Mouse (Mus musculus): Measurements from ENCODE around the gene Clcn7.
"Not testable (repeated sequence)": the region's sequence is repeated elsewhere in the genome, so short reads cannot be mapped to it uniquely, and the experiment has no call there.

Clcn7 gene

DNA sequence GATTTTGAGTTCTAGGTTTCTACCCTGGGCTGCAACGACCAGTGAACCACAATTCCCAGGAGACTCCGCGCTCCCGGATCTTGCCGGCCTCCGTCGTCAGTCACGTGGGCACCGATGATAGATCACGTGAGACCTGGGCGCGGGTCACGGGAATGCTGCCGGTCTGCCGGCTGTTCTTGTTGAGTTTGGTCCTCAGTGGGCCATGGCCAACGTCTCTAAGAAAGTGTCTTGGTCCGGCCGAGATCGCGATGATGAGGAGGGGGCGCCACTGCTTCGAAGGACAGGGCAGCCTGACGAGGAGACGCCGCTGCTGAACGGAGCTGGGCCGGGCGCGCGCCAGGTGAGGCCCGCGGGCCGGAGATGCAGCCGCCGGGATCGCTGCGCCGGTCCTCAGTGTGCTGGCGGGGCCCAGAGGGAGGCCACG, at the start of gene Clcn7:
Clcn7 (plus strand) TSS at position 117 of the 424 bp plus-strand sequence.
- DNase-seq (ENCODE audit: low spot score): peak; percentile 79

- no peak for DNase-seq (ENCODE audit: low spot score)
Observed at GRCm38 (mm10) chr17:25083444-25083931, 49.7 kb upstream of the Clcn7 start, which contains the start of gene Tmem204. Tmem204 (minus strand) TSS chr17:25083591.

GRCm38 (mm10) chr17:25084835-25085385, 48.3 kb upstream of the Clcn7 start:
- no peak for DNase-seq (ENCODE audit: low spot score)

GRCm38 (mm10) chr17:25086724-25087123, 46.5 kb upstream of the Clcn7 start:
- DNase-seq (ENCODE audit: low spot score): no peak

GRCm38 (mm10) chr17:25089158-25089557, 44.0 kb upstream of the Clcn7 start:
- no peak for DNase-seq (ENCODE audit: low spot score)

DNA sequence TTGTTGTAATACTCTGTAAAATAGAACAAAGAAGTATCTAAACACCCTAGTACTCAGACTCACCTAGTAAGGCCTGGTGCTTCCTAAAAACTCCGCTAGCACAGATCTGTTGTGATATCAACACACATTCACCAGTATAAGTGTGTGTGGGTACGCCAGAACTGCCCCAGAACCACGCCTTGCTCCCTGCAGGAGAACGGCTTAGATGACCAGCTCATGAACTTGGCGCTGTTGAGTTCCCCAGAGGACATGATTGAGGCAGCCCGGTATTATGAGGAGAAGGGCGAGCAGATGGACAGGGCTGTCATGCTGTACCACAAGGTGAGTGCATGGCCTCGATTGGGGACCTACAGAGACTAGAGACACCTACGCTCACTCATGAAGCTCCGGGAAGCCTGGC, 42.7 kb upstream of the Clcn7 start:
- no peak for DNase-seq (ENCODE audit: low spot score)

GRCm38 (mm10) chr17:25096221-25096620, 37.0 kb upstream of the Clcn7 start:
- no peak for DNase-seq (ENCODE audit: low spot score)

DNA sequence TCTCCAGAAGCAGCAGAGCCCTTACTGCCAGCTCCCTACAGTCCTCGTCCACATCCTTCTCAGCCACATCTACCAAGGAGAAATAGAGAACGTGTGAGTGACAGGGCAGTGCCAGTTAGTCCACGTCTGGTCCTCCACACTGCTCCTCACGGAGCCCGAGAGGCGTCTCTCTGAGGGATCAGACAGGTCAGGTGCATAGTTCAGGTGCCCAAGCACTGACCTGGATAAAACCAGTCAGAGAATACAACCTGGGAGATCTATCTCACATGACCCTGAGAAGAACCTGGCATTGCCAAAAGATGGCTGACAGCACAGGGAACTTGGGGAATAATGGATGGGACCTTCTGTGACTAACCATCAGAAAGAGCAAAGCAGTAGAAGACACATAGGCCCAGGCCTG, 33.1 kb upstream of the Clcn7 start:
- DNase-seq (ENCODE audit: low spot score): no peak

GRCm38 (mm10) chr17:25101338-25101737, 31.9 kb upstream of the Clcn7 start:
- no peak for DNase-seq (ENCODE audit: low spot score)

DNA sequence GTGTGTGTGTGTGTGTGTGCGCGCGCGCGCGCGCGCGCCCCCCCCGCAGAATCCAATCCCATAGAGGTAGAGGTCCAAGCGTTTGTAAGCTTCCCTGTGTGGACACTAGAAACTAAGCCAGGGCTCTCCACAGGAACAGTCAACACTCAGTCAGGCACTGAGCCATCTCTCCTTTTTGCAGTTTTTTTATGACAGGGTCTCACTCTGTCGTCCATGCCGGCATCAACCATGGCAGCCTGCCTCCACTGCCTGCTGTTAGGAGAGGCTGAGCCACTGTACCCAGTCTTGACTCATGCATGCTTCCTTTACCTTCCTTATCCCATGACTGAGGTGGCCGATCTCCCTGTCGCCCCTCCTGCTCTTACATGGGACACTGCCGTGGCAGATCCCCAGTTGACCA, 25.4 kb upstream of the Clcn7 start:
- no peak for DNase-seq (ENCODE audit: low spot score)

DNA sequence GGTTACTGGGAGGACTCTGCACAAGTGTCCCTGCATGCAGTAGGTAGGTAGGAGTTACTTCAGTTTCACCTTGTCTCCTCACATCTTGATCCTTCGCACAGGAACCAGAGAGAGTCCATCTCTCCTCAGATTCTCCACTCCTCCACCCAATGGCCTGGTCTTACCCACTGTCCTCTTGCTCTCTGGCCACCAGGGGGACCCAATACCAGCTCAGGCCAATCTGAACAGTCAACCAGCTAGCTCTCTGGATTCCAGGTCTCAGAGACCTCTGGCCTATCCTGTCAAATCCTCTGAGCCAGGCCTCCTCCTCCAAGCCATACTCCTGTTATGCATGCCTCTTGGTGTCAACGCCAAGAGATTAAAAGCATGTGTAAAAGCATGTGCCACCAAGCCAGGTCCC, 23.6 kb upstream of the Clcn7 start:
- DNase-seq (ENCODE audit: low spot score): no peak

GRCm38 (mm10) chr17:25110590-25110989, 22.6 kb upstream of the Clcn7 start:
- no peak for DNase-seq (ENCODE audit: low spot score)

DNA sequence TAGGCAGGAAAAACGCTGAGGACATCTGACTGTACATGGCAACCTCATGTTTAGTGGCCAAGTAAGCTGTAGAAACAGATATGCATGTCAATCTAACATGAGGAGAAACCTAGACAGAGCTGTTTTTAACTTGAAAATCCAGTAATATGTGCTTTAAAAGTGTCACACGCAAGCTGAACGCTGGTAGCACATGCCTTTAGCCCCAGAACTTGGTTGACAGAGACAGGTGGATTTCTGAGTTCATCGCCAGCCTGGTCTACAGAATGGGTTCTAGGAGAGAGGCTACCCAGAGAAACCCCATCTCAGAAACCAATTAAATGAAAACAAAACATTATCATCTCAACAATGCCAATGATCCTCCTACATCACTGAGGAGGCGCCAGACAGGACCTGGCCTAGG, 22.0 kb upstream of the Clcn7 start:
- no peak for DNase-seq (ENCODE audit: low spot score)

- DNase-seq (ENCODE audit: low spot score): no peak
Observed at GRCm38 (mm10) chr17:25111739-25112422, 21.3 kb upstream of the Clcn7 start.

- DNase-seq (ENCODE audit: low spot score): no peak
Observed at GRCm38 (mm10) chr17:25112423-25112810, 20.8 kb upstream of the Clcn7 start.

DNA sequence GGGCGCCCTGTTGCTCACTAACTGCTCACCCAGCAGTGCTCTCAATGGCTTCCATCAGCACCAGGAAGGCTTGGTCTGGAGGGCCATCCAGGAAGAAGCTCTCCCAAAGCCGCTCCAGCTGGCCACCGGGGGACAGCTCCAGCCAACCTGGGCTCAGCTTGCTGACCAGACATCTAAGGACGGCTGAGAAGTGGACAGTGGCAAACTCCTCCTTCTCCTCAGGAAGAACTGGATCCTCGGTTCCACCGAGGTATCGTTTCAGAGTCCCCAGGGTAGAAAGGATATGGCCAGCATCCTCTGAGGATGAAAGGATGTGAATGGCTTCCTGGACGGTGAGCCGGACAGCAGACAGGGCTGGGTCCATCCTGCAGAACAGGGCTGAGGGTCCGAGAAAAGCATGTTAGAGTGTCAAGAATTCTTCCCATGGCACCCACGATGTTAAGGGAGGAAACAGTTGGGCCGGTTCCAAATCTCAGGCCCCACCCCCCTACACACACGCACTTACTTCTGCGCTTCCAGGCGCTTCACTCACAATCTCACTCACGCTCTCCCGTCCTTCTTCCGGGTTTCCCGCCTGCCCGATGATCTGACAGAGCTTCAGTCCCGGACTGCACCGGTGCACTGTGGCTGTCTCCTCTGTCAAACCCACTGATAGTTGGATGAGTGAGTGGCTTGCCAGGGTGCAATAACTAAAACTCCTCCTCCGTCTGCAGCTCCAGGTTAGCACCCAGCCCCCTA, 18.1 kb upstream of the Clcn7 start:
- DNase-seq (ENCODE audit: low spot score): no peak

DNA sequence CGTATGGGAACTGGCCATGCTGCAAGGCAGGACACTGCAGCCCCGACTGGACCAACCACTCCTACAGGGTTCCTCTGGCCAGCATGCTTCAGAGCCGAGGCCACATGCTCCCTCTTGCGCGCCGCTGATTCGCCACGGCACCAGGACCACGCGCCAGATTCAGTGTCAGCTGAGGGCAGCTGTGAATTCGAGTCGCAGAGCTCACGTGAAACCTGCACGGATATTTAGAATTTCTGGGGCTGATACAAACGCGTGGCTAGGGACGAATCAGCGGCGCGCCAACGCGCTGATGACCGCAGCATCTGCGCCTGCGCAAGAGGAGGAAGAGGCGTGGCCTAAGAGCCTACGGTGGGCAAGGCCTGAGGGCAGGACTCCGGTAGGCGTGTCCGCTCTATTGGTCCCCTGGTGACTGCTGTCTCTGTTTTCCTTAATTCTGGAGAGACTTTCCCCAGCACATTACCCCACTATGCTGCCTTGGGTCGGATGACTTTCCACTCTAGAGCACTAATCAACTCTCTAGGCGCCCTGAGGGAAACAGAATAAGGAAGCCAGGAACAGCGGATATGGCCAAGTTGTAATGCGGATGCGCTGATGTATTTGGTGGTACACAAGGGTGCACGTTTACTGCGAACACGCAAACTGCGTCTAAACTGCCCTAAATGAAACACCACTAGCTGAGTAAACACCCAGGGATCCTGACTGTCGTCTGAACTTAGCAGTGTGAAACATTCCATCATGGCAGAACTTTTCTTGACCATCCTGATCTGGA, 17.3 kb upstream of the Clcn7 start, which contains the start of gene Telo2:
Telo2 (minus strand) TSS at position 304 of the 769 bp plus-strand sequence.
- DNase-seq (ENCODE audit: low spot score): peak; percentile 78

DNA sequence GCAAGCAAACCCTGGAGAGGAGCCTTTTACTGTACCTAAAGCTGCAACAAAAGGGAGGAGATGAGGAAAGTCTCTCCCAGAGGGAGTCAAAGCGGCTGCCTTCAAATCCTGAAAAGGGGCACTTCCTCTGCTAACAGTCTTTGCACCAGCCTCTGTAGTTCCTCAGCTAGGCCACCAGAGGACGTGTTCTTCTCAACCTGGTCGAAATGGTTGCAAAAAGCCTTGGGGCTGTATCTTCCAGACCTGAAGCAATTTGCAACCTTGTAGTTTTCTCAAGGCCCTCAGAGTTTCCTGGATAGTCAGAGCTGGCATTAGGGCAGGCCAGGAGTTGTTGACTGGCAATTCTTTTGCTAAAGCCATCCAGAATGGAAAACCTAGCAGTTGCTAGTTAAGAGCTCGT, 15.9 kb upstream of the Clcn7 start:
- no peak for DNase-seq (ENCODE audit: low spot score)

- DNase-seq (ENCODE audit: low spot score): no peak
Observed at GRCm38 (mm10) chr17:25120406-25120805, 12.8 kb upstream of the Clcn7 start, which contains the start of gene Ptx4. Ptx4 (plus strand) TSS chr17:25120760.

DNA sequence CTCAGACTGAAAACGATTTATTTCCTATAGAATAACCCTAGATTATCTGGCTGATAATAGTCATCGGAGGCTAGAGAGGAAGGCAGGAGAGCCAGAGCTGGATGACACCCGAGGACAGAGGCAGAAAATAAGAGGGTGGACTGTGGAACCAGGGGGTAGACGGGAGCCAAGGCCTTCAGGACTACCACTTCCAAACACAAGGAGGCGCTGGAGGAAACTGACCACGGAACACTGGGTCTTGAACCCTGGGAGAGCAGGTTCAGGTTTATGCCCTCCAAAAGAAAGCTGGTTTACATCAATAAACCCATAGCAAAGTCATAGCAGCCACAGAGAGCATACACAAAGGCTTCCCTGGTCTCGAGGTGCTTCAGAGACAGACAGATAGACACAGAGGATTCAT, 9.2 kb upstream of the Clcn7 start:
- DNase-seq (ENCODE audit: low spot score): no peak

DNA sequence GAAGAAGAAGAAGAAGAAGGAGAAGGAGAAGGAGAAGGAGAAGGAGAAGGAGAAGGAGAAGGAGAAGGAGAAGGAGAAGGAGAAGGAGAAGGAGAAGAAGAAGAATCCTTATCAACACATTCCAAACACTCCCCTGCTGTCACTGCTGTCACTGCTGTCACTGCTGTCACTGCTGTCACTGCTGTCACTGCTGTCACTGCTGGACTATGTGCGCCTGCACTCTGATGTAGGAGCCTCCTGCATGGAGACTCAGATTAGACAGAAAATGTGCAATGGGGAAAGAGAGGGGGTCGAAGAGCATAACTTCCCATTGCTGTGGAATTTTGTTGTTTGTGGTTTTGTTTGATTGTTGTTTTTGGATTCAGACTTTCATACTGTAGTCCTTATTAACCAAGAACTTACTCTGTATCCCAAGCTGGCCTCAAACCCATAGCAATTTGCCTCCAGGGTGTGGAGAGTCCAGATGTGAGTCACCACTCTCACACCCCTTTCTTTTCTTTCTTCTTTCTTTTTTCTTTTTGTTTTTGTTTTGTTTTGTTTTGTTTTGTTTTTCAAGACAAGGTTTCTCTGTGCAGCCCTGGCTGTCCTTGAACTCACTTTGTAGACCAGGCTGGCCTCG, 7.6 kb upstream of the Clcn7 start:
- not testable (repeated sequence) for DNase-seq (ENCODE audit: low spot score)

GRCm38 (mm10) chr17:25127079-25127478, 6.1 kb upstream of the Clcn7 start:
- no peak for DNase-seq (ENCODE audit: low spot score)
